Mouse (Mus musculus): ENCODE measurements around the gene Dennd2d. TPM values are rescaled to one million over a fixed set of nuclear protein-coding genes. Genes with fewer than 3 reads are reported as not detected.

The Dennd2d gene
- polyA plus RNA-seq, 1 experiment from 2014 or later: 0.80 TPM

DNA sequence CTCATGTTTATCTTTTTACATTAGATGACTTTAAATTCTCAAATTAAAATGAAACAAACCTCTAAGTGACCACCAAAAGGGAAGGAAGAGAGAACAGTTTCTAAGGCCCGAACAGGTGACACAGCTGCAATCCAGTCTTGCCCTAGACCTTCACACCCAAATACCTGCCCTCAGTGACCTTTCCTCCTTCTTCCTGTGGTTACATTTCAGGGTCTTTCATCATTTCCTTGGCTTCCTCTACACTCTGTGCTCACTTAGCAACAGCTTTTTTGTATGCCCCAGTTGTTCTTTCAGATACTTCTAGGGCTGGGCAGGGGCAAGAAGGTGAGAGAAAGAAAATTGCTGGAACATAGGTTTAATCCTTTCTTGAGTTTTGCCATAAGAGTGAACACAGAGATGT is 17.5 kb upstream of the Dennd2d start:
- Histone ChIP-seq H3K4me2 (ENCODE audit: low read depth, low read length) (no peak overlapping the region), H3K36me3 (replicated peaks; ENCODE audit: control insufficient read depth, insufficient read depth, low read depth, low read length) (no peaks in the 10 kb centered on the region), H3K9ac (replicated peaks; ENCODE audit: low read length) (no peak overlapping the region), H3K27me3 (ENCODE audit: control insufficient read depth, insufficient read depth, low read length) (no peaks in the 10 kb centered on the region), H3K4me3 (ENCODE audit: low read depth, low read length) (no peak overlapping the region), H3K9me3 (replicated peaks; ENCODE audit: control insufficient read depth, low read length) (no peaks in the 10 kb centered on the region), H3K4me1 (ENCODE audit: control insufficient read depth, insufficient read depth, low read length) (no peaks in the 10 kb centered on the region), H3K27ac (replicated peaks; ENCODE audit: low read depth, low read length) (no peak overlapping the region)
- 76% methylated on average over 1 of the region's 1 CpGs for WGBS
- no peak for DNase-seq (ENCODE audit: low spot score)
- no peak for ATAC-seq (replicated peaks; ENCODE audit: insufficient number of reproducible peaks, low FRiP score, low TSS enrichment, low read depth)

DNA sequence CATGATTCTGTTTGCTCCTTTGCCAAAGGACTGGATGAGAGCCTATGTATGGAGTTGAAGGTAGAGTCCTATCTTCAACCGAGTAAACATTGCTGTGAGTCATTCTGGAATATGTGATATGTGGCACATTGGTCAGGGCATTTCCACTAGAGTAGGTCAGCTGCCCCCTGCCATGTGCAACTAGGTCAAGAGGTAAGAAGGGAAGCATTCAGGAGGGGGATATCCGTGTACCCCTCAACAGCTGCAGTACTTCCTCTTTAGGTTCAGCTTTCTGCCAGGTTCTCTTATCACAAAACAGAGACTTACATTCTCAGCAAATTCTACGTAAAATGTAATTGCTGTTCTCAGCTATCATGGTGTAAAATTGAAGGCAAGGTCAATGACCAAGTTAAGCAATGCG is 8.0 kb upstream of the Dennd2d start:
- H3K36me3 ChIP-seq (replicated peaks; ENCODE audit: control insufficient read depth, insufficient read depth, low read depth, low read length): no peaks in the 10 kb centered on the region
- no peak overlapping the region for H3K4me2 ChIP-seq (ENCODE audit: low read depth, low read length)
- H3K27ac ChIP-seq (replicated peaks; ENCODE audit: low read depth, low read length): no peak overlapping the region
- no peak overlapping the region for H3K4me3 ChIP-seq (ENCODE audit: low read depth, low read length)
- H3K4me1 ChIP-seq (ENCODE audit: control insufficient read depth, insufficient read depth, low read length): no peaks in the 10 kb centered on the region
- no peak overlapping the region for H3K9ac ChIP-seq (replicated peaks; ENCODE audit: low read length)
- H3K9me3 ChIP-seq (replicated peaks; ENCODE audit: control insufficient read depth, low read length): no peaks in the 10 kb centered on the region
- 93% methylated on average over 4 of the region's 4 CpGs for WGBS
- ATAC-seq (replicated peaks; ENCODE audit: insufficient number of reproducible peaks, low FRiP score, low TSS enrichment, low read depth) (no peak), DNase-seq (ENCODE audit: low spot score) (no peak)
- no peaks in the 10 kb centered on the region for H3K27me3 ChIP-seq (ENCODE audit: control insufficient read depth, insufficient read depth, low read length)

DNA sequence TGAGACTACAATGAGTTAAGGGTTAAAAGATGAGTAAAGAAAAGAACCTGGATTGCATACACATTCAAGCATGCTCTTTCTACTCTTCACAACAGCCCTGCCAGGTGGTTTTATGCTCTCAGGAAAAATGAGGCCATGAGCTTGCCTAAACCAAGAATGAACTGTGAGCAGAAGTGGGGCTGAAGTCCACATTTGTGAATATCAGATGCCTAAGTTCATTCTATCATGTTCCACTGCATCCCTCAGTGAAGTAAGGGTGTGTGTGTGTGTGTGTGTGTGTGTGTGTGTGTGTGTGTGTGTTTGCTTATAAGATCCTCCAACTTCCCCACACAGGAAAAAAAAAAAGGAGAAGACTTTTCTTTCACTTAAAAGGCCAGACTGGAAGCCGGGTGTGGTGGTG is 5.3 kb upstream of the Dennd2d start:
- Histone ChIP-seq H3K27me3 (ENCODE audit: control insufficient read depth, insufficient read depth, low read length) (no peaks in the 10 kb centered on the region), H3K36me3 (replicated peaks; ENCODE audit: control insufficient read depth, insufficient read depth, low read depth, low read length) (no peaks in the 10 kb centered on the region), H3K4me1 (ENCODE audit: control insufficient read depth, insufficient read depth, low read length) (no peaks in the 10 kb centered on the region), H3K4me2 (ENCODE audit: low read depth, low read length) (no peak overlapping the region), H3K9ac (replicated peaks; ENCODE audit: low read length) (no peak overlapping the region), H3K4me3 (ENCODE audit: low read depth, low read length) (no peak overlapping the region), H3K27ac (replicated peaks; ENCODE audit: low read depth, low read length) (no peak overlapping the region), H3K9me3 (replicated peaks; ENCODE audit: control insufficient read depth, low read length) (no peaks in the 10 kb centered on the region)
- 67% methylated on average over 1 of the region's 1 CpGs for WGBS
- DNase-seq (ENCODE audit: low spot score): no peak
- ATAC-seq (replicated peaks; ENCODE audit: insufficient number of reproducible peaks, low FRiP score, low TSS enrichment, low read depth): no peak

DNA sequence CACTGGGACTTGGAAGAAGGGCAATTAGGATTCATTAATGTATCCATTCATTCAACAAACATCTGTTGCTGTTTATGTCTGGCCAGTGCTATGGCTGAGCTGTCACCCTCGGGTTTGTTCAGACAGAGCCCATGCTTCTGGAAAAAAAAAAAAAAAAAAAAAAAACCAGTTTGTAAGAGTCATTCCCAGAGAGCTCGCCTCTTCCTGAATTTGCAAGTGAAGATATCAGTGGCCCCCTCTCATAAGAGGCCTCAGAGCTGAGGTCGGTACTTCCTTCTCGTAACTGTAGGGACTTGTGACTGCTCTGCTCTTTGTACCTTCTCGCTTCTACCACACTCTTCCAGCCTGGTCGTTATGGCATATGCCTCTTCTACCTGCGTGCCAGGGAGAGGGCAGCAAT is 1.1 kb downstream of the Dennd2d start:
- no peak overlapping the region for H3K4me3 ChIP-seq (ENCODE audit: low read depth, low read length)
- ATAC-seq (replicated peaks; ENCODE audit: insufficient number of reproducible peaks, low FRiP score, low TSS enrichment, low read depth): no peak
- DNase-seq (ENCODE audit: low spot score): no peak
- H3K4me2 ChIP-seq (ENCODE audit: low read depth, low read length): no peak overlapping the region
- H3K9me3 ChIP-seq (replicated peaks; ENCODE audit: control insufficient read depth, low read length): no peaks in the 10 kb centered on the region
- H3K27me3 ChIP-seq (ENCODE audit: control insufficient read depth, insufficient read depth, low read length): peaks cover 2% of the 10 kb centered on the region; the same call in 1 of the 2 replicates
- H3K9ac ChIP-seq (replicated peaks; ENCODE audit: low read length): no peak overlapping the region
- H3K36me3 ChIP-seq (replicated peaks; ENCODE audit: control insufficient read depth, insufficient read depth, low read depth, low read length): no peaks in the 10 kb centered on the region
- no peaks in the 10 kb centered on the region; the same call in 1 of the 2 replicates for H3K4me1 ChIP-seq (ENCODE audit: control insufficient read depth, insufficient read depth, low read length)
- 55% methylated on average over 7 of the region's 7 CpGs for WGBS
- H3K27ac ChIP-seq (replicated peaks; ENCODE audit: low read depth, low read length): no peak overlapping the region

DNA sequence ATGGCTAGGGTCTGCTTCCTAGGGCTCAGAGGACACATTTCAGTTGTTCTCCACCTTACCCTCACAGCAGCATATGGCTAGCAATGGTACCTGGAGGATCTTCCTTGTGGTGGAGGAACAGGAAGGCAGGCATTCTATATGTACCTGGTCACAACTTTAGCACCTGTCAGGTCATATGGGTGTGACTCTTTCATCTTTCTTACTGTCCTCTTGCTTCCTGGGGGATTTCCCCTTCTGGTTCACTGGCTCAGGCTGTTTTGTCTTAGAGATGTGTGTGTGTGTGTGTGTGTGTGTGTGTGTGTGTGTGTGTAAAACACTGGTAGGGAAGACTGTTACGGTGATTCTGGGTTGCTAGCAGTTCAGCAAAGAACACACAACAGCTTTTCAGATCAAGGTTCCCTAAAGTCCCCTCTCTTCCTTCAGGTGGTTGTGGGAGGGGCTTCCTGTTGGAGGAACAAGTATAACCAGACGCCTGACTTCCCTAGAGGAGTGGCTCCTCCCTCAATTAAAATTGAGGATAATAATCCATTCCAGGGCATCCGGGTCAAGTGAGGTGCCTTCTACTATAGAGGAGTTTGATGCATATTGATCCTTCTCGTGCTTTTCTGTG is 1.7 kb downstream of the Dennd2d start:
- no peak for ATAC-seq (replicated peaks; ENCODE audit: insufficient number of reproducible peaks, low FRiP score, low TSS enrichment, low read depth)
- H3K9ac ChIP-seq (replicated peaks; ENCODE audit: low read length): no peak overlapping the region
- H3K27me3 ChIP-seq (ENCODE audit: control insufficient read depth, insufficient read depth, low read length): peaks cover 2% of the 10 kb centered on the region; the same call in 1 of the 2 replicates
- H3K9me3 ChIP-seq (replicated peaks; ENCODE audit: control insufficient read depth, low read length): no peaks in the 10 kb centered on the region
- WGBS: 62% methylated on average over 4 of the region's 4 CpGs
- H3K4me2 ChIP-seq (ENCODE audit: low read depth, low read length): no peak overlapping the region
- no peaks in the 10 kb centered on the region; the same call in 1 of the 2 replicates for H3K4me1 ChIP-seq (ENCODE audit: control insufficient read depth, insufficient read depth, low read length)
- no peak overlapping the region for H3K4me3 ChIP-seq (ENCODE audit: low read depth, low read length)
- no peaks in the 10 kb centered on the region for H3K36me3 ChIP-seq (replicated peaks; ENCODE audit: control insufficient read depth, insufficient read depth, low read depth, low read length)
- no peak for DNase-seq (ENCODE audit: low spot score)
- no peak overlapping the region for H3K27ac ChIP-seq (replicated peaks; ENCODE audit: low read depth, low read length)

DNA sequence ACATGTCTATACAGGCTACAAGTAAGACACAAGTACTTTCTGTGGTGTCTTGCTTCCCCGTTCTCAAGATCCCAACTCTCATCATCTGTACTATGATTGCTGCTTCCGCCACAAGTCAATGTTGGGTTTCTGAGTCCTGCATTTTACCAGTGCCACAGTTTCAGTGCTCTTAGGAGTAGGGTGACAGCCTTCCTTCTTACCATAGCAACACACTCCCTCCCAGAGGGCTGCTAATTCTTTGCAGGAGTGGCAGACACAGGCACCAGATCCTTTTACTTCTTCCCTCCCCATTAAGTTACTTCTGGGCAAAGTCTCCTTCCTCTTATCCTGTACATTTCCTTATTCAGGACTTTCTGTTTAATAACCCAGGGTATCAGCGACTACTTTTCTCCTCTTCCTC is 2.7 kb downstream of the Dennd2d start:
- Histone ChIP-seq H3K27me3 (ENCODE audit: control insufficient read depth, insufficient read depth, low read length) (peaks cover 2% of the 10 kb centered on the region; the same call in 1 of the 2 replicates), H3K4me3 (ENCODE audit: low read depth, low read length) (no peak overlapping the region), H3K9me3 (replicated peaks; ENCODE audit: control insufficient read depth, low read length) (no peaks in the 10 kb centered on the region), H3K27ac (replicated peaks; ENCODE audit: low read depth, low read length) (no peak overlapping the region), H3K4me2 (ENCODE audit: low read depth, low read length) (no peak overlapping the region), H3K36me3 (replicated peaks; ENCODE audit: control insufficient read depth, insufficient read depth, low read depth, low read length) (no peaks in the 10 kb centered on the region), H3K4me1 (ENCODE audit: control insufficient read depth, insufficient read depth, low read length) (no peaks in the 10 kb centered on the region; the same call in 1 of the 2 replicates), H3K9ac (replicated peaks; ENCODE audit: low read length) (no peak overlapping the region)
- 85% methylated on average over 3 of the region's 3 CpGs for WGBS
- ATAC-seq (replicated peaks; ENCODE audit: insufficient number of reproducible peaks, low FRiP score, low TSS enrichment, low read depth) (no peak), DNase-seq (ENCODE audit: low spot score) (no peak)

DNA sequence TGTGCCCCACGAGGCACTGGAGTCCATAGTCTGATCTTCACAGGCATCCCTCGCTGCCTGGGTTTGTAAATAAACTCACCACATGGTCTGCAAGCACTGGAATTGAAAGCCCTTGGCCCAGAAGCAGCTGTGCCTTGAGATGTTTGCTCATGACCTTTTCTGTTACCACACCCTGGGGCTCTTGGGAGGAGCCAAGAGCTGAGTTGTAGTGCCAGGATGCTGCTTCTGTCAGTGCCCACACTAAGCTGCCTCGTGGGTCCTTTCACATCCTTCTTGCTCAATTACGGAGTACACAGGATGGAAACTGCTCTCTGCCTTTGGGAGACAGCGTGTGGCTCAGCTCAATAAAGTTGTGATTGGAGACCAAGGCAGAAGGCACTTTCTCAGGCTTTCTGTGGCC is 3.6 kb downstream of the Dennd2d start:
- ATAC-seq (replicated peaks; ENCODE audit: insufficient number of reproducible peaks, low FRiP score, low TSS enrichment, low read depth) (no peak), DNase-seq (ENCODE audit: low spot score) (no peak)
- H3K27ac ChIP-seq (replicated peaks; ENCODE audit: low read depth, low read length): no peak overlapping the region
- no peaks in the 10 kb centered on the region for H3K36me3 ChIP-seq (replicated peaks; ENCODE audit: control insufficient read depth, insufficient read depth, low read depth, low read length)
- no peaks in the 10 kb centered on the region; the same call in 1 of the 2 replicates for H3K4me1 ChIP-seq (ENCODE audit: control insufficient read depth, insufficient read depth, low read length)
- H3K9me3 ChIP-seq (replicated peaks; ENCODE audit: control insufficient read depth, low read length): no peaks in the 10 kb centered on the region
- peaks cover 2% of the 10 kb centered on the region; the same call in 1 of the 2 replicates for H3K27me3 ChIP-seq (ENCODE audit: control insufficient read depth, insufficient read depth, low read length)
- no peak overlapping the region for H3K9ac ChIP-seq (replicated peaks; ENCODE audit: low read length)
- H3K4me2 ChIP-seq (ENCODE audit: low read depth, low read length): no peak overlapping the region
- WGBS: 74% methylated on average over 5 of the region's 5 CpGs
- no peak overlapping the region for H3K4me3 ChIP-seq (ENCODE audit: low read depth, low read length)

DNA sequence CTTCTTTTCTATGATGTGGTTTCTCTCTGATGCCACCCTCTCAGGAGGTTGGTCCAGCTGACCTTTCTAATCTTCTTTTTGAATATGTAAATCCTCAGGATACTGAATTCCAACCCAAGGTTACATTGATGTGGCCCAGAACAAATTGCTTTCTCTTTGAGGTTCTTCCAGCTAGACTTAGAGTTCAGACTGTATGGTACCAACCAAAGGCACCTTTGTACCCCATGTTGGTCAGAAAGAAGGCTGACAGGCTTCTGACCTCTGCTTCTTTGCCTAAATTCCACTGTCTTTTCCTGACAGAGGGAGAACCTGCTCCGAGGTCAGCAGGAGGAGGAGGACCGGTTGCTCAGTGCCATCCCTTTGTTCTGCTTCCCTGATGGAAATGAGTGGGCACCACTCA is 5.3 kb downstream of the Dennd2d start:
- Histone ChIP-seq H3K27ac (replicated peaks; ENCODE audit: low read depth, low read length) (no peak overlapping the region), H3K4me3 (ENCODE audit: low read depth, low read length) (no peak overlapping the region), H3K9me3 (replicated peaks; ENCODE audit: control insufficient read depth, low read length) (no peaks in the 10 kb centered on the region), H3K4me2 (ENCODE audit: low read depth, low read length) (no peak overlapping the region), H3K4me1 (ENCODE audit: control insufficient read depth, insufficient read depth, low read length) (no peaks in the 10 kb centered on the region; the same call in 1 of the 2 replicates), H3K27me3 (ENCODE audit: control insufficient read depth, insufficient read depth, low read length) (no peaks in the 10 kb centered on the region), H3K36me3 (replicated peaks; ENCODE audit: control insufficient read depth, insufficient read depth, low read depth, low read length) (no peaks in the 10 kb centered on the region), H3K9ac (replicated peaks; ENCODE audit: low read length) (no peak overlapping the region)
- WGBS: 86% methylated on average over 2 of the region's 2 CpGs
- no peak for DNase-seq (ENCODE audit: low spot score)
- ATAC-seq (replicated peaks; ENCODE audit: insufficient number of reproducible peaks, low FRiP score, low TSS enrichment, low read depth): no peak
